Mouse (Mus musculus) cerebellum, postnatal 36 days (tissue): ENCODE measurements around the gene Map2k3.
"Not testable (repeated sequence)": the region's sequence is repeated elsewhere in the genome, so short reads cannot be mapped to it uniquely, and the experiment has no call there.

Source experiments
- DNase-seq, 2 experiments: peaks; one replicate each; pipeline ENCODE4 v3.0.0; 2021 to 2022; ENCODE audit warnings: mixed read lengths in 2 of 2

Gene Map2k3

GRCm38 (mm10) chr11:60931869-60932481, at the start of gene Map2k3:
Map2k3 (plus strand) TSS chr11:60932033.
- DNase-seq, result peak; percentile 94 to 97

GRCm38 (mm10) chr11:60882386-60882785, 49.4 kb upstream of the Map2k3 start:
- DNase-seq, result no peak

GRCm38 (mm10) chr11:60886986-60887385, 44.8 kb upstream of the Map2k3 start:
- DNase-seq, result not testable (repeated sequence)

GRCm38 (mm10) chr11:60889861-60890260, 42.0 kb upstream of the Map2k3 start:
- DNase-seq, result no peak

GRCm38 (mm10) chr11:60890286-60890685, 41.5 kb upstream of the Map2k3 start:
- DNase-seq, result no peak

GRCm38 (mm10) chr11:60890744-60891143, 41.1 kb upstream of the Map2k3 start:
- no peak for DNase-seq

GRCm38 (mm10) chr11:60895915-60896314, 35.9 kb upstream of the Map2k3 start:
- no peak for DNase-seq

- DNase-seq, result no peak
Measured at GRCm38 (mm10) chr11:60902001-60902400, 29.8 kb upstream of the Map2k3 start.

- no peak for DNase-seq
Measured at GRCm38 (mm10) chr11:60902486-60902885, 29.3 kb upstream of the Map2k3 start.

- DNase-seq, result peak; percentile 45 to 47
Measured at GRCm38 (mm10) chr11:60903661-60904061, 28.2 kb upstream of the Map2k3 start.

GRCm38 (mm10) chr11:60905407-60906120, 26.3 kb upstream of the Map2k3 start:
- DNase-seq, result peak; percentile 46 to 48

GRCm38 (mm10) chr11:60906449-60906848, 25.4 kb upstream of the Map2k3 start:
- no peak for DNase-seq

GRCm38 (mm10) chr11:60908073-60908472, 23.8 kb upstream of the Map2k3 start:
- DNase-seq, result no peak

GRCm38 (mm10) chr11:60909626-60910025, 22.2 kb upstream of the Map2k3 start:
- DNase-seq, result no peak

- DNase-seq, result no peak
Measured at GRCm38 (mm10) chr11:60912525-60912973, 19.3 kb upstream of the Map2k3 start.

- peak; percentile 94 to 95 for DNase-seq
Measured at GRCm38 (mm10) chr11:60913301-60914196, 18.3 kb upstream of the Map2k3 start.

- no peak for DNase-seq
Measured at GRCm38 (mm10) chr11:60914491-60914890, 17.3 kb upstream of the Map2k3 start, which contains the start of gene Natd1. Natd1 (minus strand) TSS chr11:60914750.

- DNase-seq, result no peak
Measured at GRCm38 (mm10) chr11:60915201-60915600, 16.6 kb upstream of the Map2k3 start.

GRCm38 (mm10) chr11:60920021-60920420, 11.8 kb upstream of the Map2k3 start:
- no peak for DNase-seq

GRCm38 (mm10) chr11:60922195-60922594, 9.6 kb upstream of the Map2k3 start:
- DNase-seq, result no peak

- no peak for DNase-seq
Measured at GRCm38 (mm10) chr11:60922964-60923363, 8.9 kb upstream of the Map2k3 start.

GRCm38 (mm10) chr11:60924498-60924897, 7.3 kb upstream of the Map2k3 start:
- DNase-seq, result no peak

GRCm38 (mm10) chr11:60924981-60925380, 6.9 kb upstream of the Map2k3 start:
- DNase-seq, result no peak
